Mouse (Mus musculus) lung, adult 2 months (tissue): ENCODE measurements at regions not wholly inside any gene's neighbourhood (a gene's known extent, or its start where the extent isn't known, plus 50 kb on each side); places are given as distances from the start of the nearest gene placed in this dataset.

Experiments
- CTCF ChIP-seq: fragments of 200-500 bp; IDR thresholded peaks from 2 replicates; pipeline ENCODE4 v1.5.1; 2011; ENCODE audit warnings: mild to moderate bottlenecking, low read length, control low read depth; ENCODE audit not compliant: insufficient read depth
- POLR2A ChIP-seq: fragments of 200-500 bp; IDR thresholded peaks from 2 replicates; pipeline ENCODE4 v1.6.1; 2011; ENCODE audit warnings: low read depth, mild to moderate bottlenecking, control low read depth, low read length, borderline replicate concordance; ENCODE audit errors: extremely low read depth

DNA sequence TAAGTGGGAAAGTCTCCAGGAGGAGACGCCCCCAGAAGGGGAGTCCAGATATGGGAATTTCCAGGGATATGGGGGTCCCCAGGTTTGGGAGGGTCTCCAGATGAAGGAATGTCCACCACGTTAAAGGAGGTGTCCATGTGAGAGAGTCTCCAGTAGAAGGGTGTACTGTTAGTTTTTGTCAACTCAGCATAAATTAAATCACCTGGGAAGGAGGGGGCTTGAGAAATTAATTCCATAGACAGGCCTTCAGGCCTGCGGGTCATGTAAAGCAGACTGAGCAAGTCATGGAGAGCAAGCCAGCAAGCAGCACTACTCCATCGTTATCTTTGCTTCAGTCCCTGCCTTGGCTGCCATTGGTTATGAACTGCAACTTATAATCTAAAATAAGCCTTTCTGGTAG lies 96.2 kb downstream of the Fam53a start:
- no peak for TF ChIP-seq POLR2A
- TF ChIP-seq CTCF, result no peak
